Mouse (Mus musculus): ENCODE measurements around the gene Xrcc3.

The Xrcc3 gene

DNA sequence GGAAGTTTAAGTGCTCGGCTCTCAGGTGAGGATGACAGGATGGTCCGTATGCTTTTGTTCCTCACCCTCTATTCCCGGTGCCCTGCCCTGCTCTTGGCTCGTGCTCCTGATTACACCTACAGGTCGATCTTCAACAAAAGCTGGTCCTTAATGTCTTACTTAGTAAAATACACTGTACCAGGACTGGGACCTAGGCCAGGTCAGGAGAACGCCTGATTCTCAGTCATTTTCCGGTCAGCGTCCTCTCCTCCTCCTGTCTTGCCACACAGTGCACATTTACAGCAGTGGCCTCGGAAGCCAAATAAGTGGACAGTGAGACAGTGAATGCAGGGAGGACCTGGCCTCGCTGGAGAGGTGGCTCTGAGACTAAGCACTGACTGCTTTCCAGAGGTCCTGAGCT, 43.0 kb downstream of the Xrcc3 start:
- no peak for DNase-seq

GRCm38 (mm10) chr12:111769816-111770577, 43.7 kb downstream of the Xrcc3 start:
- no peak for DNase-seq

- DNase-seq: peak; percentile 86
These were observed 44.4 kb downstream of the Xrcc3 start for GRCm38 (mm10) chr12:111769306-111769705.

- DNase-seq: no peak
These were observed 45.2 kb downstream of the Xrcc3 start for GRCm38 (mm10) chr12:111768322-111768928.

- no peak for DNase-seq
These were observed 47.1 kb downstream of the Xrcc3 start for GRCm38 (mm10) chr12:111766313-111767236.

DNA sequence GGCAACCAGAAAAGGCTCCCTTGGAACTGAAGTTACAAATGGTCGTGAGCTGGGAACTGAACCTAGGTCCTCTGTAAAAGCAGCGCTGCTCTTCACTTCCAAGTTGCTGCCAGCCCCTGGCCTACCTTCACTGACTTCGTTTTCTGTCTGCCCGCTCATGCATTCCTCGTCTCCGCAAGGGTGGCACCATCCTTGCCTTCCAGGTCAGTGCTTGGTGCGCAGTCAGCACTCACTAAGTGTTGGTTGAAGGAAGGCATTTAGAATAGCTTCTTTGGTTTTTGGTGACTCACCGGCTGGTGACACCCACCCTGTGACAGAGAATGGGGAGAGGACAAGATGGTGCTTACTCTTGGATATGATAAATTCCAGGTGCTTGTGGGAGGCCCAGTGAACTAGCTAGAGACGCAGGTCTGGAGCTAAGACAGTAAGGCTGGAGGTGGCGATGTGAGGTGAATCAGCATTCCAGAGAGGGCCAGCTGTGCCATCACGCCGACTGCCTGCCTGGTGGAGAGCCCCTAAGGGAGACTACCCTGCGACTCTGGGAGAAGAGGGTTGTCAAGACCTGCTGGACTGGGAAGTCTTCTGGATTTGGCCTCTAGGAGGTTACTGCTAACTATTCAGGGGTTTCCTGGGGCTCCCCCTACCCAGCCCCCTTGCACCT, 50.9 kb downstream of the Xrcc3 start:
- no peak for DNase-seq

- DNase-seq: no peak
These were observed 53.3 kb downstream of the Xrcc3 start for GRCm38 (mm10) chr12:111760306-111760908.

DNA sequence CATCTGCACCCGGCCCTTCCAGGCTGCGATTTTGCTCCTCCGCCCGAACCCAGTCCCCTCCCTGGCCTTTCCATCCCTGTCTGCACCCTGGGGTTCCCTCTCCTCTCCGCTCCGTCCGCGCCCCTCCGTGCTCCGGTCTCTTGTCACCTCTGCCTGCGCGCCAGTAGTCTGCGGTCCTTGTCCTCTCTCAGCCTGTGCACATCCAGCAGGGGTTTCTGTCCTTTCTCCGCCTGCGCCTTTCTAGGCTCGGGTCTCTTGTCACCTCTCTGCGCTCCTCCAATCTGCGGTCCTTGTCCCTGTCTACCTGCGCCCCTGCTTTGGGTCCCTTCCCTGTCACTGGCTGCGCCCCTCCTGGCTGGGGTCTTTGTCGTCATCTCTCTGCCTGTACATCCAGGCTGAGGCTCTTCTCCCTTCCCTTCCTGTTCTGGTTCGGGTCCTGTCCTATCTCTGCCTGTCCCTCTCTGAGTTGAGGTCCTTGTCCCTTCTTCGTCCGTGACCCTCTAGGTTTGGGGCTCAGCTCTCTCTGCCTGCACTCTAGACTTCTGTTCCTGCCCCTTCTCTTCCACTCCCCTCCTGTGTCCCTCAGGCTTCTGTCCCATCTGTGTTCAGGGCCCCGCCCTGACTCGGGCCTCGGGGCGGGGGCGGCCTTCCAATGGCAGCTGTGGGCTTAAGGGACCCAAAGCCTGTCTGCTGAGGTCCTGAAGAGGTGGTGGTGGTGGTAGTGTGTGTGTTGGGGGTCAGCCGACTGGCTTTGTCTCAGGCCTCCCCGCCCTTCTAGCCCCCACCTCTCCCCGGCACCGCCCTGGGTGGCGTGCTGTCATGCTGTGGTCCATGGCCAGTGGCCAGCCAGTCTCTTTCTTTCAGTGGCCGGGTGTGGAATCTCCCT, 54.3 kb downstream of the Xrcc3 start:
- DNase-seq: peak; percentile 70

DNA sequence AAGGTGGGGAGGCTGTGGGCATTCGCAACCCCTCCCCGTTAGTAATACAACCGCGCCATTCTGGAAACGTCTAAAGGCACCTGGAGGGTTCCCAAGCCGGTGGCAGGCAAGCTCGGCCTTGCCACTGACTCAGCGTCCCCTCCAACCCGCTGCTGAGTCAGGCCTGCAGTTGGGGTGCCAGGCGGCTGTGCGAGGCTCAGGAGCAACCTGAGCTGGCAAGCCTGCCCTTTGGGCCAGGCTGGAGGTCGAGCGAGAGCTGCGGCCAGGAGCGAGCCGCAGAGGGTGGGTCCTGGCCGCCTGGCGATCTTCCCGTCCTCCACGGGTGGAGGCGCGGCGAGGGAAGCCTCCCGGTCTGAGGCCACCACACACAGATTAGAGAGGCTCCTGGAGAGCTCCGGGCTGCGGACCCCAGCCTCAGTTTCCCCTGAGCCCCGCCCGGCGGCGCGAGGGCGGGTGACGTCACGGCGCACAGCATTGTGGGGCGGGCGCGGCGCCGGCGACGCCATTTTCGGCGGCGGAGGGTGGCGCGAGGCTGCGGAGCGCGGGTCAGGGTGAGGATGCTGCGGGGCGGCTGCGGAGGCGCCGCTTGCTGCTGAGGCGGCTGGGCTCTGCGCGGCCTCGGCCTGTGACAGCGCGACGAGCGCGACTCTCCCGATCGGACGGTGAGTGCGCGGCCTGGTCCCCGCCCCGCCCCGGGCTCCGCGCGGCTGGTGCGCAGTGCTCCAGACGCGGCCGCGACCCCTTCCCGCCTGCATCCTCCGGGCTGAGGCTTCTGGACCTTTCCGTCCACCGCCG, 55.1 kb downstream of the Xrcc3 start, which contains the start of gene Klc1:
TSS of gene Klc1 (plus strand) at position 469 of the 795 bp plus-strand sequence.
- DNase-seq: peak; percentile 89

DNA sequence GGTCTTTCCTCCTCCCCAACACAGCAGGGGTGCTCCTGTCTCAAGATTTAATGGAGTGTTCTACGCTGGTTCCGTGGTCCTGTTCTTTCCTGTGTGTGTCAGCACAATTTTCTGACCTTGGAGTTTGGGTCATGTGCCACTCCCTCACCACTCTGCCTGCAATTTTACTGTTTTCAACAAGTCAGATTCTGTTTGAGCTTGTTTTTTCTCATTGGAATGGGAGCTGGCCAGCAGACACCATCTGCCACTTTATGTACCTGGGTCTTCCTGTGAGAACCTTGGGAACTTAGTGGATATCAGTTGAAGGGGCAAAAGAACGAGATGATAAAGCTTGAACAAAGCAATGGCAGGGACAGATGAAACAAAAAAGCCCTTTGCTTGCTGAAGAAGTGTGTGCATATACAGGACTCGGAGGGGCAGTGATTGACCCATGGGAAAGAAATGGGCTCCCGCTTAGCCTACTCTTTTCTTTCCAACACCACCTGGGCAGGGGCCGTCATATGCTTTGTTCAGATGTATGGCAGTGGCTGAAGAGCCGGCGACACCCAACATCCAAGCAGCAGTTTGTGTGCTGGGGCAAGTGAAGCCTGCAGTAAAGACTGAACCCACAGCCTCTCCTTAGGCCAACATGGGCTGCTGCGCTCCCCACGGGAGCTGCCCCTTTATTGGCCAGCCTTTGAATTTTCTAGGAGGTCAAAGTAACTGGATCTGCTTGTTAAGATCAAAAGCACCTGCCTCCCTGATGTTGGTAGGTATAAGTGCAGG, 55.9 kb downstream of the Xrcc3 start:
- DNase-seq: no peak

DNA sequence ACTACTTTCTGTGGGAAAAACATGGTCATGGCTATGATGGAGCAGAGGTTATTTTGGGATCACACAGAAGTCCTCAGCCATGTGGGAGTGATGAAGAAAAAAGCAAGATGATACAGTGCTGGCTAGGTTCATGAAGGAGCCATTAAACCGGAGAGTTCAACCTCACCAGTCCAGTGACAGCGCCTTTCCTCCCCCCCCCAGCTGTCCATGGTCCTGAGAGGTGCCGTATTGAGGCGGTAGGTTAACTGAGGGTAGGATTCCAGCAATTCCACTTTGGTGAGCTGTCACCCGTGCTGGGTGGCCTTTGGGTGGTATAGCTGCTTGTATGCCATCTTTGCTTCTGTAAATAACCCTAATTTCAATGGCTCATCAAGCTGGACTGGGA, 57.0 kb downstream of the Xrcc3 start:
- no peak for DNase-seq

DNA sequence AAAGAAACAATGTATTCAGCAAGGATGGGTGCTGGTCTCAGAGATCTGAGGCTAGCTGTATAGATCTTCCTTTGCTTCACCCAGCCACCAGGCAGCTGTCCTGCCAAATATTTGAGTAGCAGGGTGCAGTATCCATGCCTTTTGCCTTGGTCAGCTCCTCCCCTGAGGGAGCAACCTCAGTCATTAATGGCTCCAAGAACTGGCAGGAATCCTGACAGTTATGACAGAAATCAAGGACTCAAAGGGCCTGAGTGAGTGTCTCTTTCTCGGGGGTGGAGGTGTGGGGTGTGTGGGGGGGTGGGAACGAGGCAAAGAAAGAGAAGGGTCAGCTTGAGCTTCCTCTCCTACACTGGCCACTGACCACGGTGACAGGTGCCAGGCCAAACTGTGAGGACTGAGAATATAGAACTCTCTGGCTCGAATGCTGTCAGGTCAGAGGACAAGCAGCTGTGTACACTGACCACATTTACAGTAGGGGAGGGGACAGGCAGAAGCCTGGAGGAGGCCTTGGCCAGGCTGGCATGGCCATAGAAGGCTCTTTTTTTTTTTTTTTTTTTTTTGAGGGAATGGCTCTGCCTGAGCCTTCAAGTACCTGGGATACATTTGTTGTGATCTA, 57.5 kb downstream of the Xrcc3 start:
- DNase-seq: no peak

DNA sequence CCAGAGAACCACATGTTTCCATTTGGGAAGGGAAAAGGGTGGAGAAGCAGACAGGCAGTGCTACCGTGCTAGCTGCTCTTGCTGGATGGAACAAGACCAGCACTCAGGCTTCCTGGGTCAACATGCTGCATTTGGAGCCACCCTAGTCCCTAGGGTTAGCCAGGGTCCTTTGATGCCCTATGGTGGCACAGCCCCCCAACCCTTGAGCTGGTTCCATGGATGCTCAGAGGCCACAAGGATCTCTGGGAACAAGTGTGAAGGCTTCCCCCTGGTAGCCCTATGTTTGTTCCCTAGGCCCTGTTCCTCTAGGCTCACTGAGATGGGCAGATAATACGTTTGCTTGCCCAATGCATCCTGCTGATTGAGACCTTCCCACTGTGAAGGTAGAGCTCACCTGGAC, 58.4 kb downstream of the Xrcc3 start:
- DNase-seq: no peak

DNA sequence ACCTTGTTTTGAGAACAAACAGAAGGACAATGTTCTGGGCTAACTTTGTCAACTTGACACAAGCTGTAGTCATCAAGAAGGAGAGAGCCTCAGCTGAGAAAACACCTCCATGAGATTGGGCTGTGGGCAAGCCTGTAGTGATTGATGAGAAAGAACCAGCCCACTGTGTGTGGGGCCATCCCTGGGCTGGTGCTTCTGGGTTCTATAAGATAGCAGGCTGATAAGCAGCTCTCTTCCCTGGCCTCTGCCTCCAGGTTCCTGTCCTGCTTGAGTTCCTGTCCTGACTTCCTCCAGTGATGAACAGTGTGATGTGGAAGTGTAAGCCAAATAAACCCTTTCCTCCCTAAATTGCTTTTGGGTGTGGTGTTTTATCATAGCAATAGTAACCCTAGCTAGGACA, 59.0 kb downstream of the Xrcc3 start:
- no peak for DNase-seq

DNA sequence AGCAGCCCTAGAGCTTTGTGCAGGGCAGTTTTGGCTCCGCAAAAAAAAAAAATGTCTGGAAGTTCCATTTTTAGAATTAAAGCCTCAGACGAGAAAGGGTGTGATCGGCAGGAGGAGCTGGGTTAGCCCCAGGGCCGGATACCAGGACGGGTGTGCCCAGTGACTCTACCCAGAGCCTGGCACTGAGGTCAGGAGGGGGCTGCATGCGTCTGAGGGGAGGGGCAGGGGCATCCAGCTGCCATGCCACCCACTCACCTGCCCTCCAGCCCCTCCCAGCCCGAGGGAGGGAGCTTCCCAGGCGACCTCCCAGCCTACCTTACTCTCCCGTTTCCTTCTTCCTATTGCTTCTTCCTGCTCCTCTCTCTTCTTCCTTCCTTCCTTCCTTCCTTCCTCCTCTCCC, 60.3 kb downstream of the Xrcc3 start:
- no peak for DNase-seq

All from kidney, postnatal 10 days (tissue).